Mouse (Mus musculus): ENCODE data around the gene Dnajc7. TPM values are rescaled to one million over a fixed set of nuclear protein-coding genes. Genes with fewer than 3 reads are reported as not detected.
"Not testable (repeated sequence)": the region's sequence is repeated elsewhere in the genome, so short reads cannot be mapped to it uniquely, and the experiment has no call there.

Dnajc7 gene
- 113 TPM for polyA plus RNA-seq (2012; fragmentation: generic; extraction: Trizol)

DNA sequence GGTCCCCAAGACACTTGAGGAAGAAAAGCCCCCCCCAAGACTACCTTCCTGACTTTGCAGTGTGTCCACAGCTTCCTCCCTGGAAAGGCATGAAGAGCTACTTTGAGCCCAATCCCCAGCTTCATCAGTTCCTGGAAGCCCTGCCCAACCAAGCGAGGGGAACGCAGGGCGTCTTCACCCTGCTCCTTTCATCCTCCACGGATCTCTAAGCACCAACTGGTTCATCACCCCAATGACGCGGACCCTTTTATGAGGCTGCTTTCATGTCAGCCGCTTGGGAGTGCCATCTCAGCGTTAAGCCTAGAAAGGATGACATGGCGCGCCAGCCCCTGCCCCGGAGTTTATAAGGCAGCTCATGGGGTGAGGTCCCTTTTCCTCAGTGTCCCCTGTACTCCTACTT, at the start of gene Dnajc7:
Gene Dnajc7, minus strand, starts transcription at position 187 of the 400 bp plus-strand sequence.
- Histone ChIP-seq H3K27me3 (ENCODE audit: control insufficient read depth, insufficient read depth, insufficient read length) (no peaks in the 10 kb centered on the region), H3ac (ENCODE audit: control insufficient read depth, insufficient read length) (peak within 1 kb of the TSS; percentile 40), H3K36me3 (ENCODE audit: control insufficient read depth, insufficient read depth) (peaks cover 8% of the 10 kb centered on the region), H3K4me3 (peak within 1 kb of the TSS; percentile 98), H3K4me2 (ENCODE audit: low read depth) (peak within 1 kb of the TSS; percentile 88), H3K79me2 (ENCODE audit: control insufficient read depth, insufficient read depth) (peaks cover 47% of the 10 kb centered on the region)
- TF ChIP-seq SRF (IDR thresholded peaks at IDR 0.05; ENCODE audit: control insufficient read depth, insufficient read length, low read depth) (no peak), MYOD1 (IDR thresholded peaks at IDR 0.05; ENCODE audit: control insufficient read depth in 1 of 3, insufficient read length in 2 of 3, low read depth in 2 of 3) (no peak), MAX (IDR thresholded peaks at IDR 0.05; ENCODE audit: low read depth) (no peak)

DNA sequence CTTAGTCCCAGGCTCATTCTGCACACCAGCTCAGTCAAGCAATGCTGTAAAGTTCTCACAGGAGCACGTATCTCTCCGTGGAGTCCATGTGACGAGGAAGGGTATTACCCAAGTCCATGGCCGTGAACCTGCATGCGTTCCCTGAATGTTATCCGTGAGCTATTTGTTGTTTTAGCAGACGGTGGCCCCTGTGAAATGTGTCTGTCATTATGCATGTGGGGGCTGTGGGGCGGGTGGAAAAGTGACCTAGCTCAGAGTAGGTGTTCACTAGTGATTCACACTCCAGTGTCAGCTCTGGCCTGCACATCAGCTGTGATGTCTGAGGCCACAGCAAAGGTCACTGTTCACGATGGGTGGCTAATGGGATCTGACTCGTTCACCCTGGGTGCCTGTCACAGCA, 39.8 kb upstream of the Dnajc7 start:
- TF ChIP-seq TCF12 (IDR thresholded peaks at IDR 0.05; ENCODE audit: insufficient read depth, poor library complexity, severe bottlenecking) (no peak), REST (IDR thresholded peaks at IDR 0.05; ENCODE audit: insufficient read depth, insufficient read length) (no peak), POLR2AphosphoS2 (IDR thresholded peaks at IDR 0.05; ENCODE audit: insufficient read length, low read depth) (no peak), MYOD1 (IDR thresholded peaks at IDR 0.05; ENCODE audit: control insufficient read depth in 1 of 3, insufficient read length in 2 of 3, low read depth in 2 of 3) (no peak), TCF3 (IDR thresholded peaks at IDR 0.05; ENCODE audit: insufficient read length, low read depth) (no peak), E2F4 (IDR thresholded peaks at IDR 0.05; ENCODE audit: insufficient read depth) (no peak), CEBPB (IDR thresholded peaks at IDR 0.05; ENCODE audit: insufficient read depth, poor library complexity, severe bottlenecking) (no peak), MAX (IDR thresholded peaks at IDR 0.05; ENCODE audit: low read depth) (no peak), USF1 (IDR thresholded peaks at IDR 0.05; ENCODE audit: low read depth) (no peak)

DNA sequence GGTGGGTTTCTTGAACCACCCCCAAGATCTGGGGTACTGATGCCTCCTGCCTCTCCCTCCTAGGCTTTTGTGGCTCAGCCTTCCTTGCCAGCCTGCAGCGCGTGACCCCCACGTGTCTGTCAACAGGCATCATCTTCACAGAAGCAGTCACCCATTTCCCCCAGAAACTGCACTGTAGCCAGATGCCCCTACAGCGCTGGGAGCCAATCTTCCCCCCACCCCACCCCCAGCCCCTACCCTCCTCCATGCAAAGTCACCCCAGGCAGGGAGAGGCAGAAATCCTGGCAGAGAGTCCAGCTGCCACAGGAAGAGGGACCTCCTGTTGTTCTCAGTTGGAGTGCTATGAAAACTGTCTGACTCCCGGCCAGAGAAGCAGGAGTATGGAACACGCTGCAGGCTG, 36.5 kb upstream of the Dnajc7 start:
- no peaks in the 10 kb centered on the region for H3K36me3 ChIP-seq (ENCODE audit: control insufficient read depth, insufficient read depth)
- H3ac ChIP-seq (ENCODE audit: control insufficient read depth, insufficient read length): no peak overlapping the region
- H3K4me3 ChIP-seq: no peak overlapping the region
- no peaks in the 10 kb centered on the region for H3K79me2 ChIP-seq (ENCODE audit: control insufficient read depth, insufficient read depth)
- TF ChIP-seq MYOG (IDR thresholded peaks at IDR 0.05; ENCODE audit: control insufficient read depth in 1 of 3, insufficient read depth in 1 of 3, insufficient read length in 2 of 3, low read depth in 2 of 3) (no peak), CEBPB (IDR thresholded peaks at IDR 0.05; ENCODE audit: insufficient read depth, poor library complexity, severe bottlenecking) (no peak), MYOD1 (IDR thresholded peaks at IDR 0.05; ENCODE audit: control insufficient read depth in 1 of 3, insufficient read length in 2 of 3, low read depth in 2 of 3) (no peak), USF1 (IDR thresholded peaks at IDR 0.05; ENCODE audit: low read depth) (no peak), TCF3 (IDR thresholded peaks at IDR 0.05; ENCODE audit: insufficient read length, low read depth) (no peak), MAX (IDR thresholded peaks at IDR 0.05; ENCODE audit: low read depth) (no peak), POLR2A (IDR thresholded peaks at IDR 0.05; ENCODE audit: insufficient read length, low read depth) (no peak), SRF (IDR thresholded peaks at IDR 0.05; ENCODE audit: control insufficient read depth, insufficient read length, low read depth) (no peak), POLR2AphosphoS2 (IDR thresholded peaks at IDR 0.05; ENCODE audit: insufficient read length, low read depth) (no peak), REST (IDR thresholded peaks at IDR 0.05; ENCODE audit: insufficient read depth, insufficient read length) (no peak)
- H3K27me3 ChIP-seq (ENCODE audit: control insufficient read depth, insufficient read depth, insufficient read length): peaks cover 12% of the 10 kb centered on the region
- no peak overlapping the region for H3K4me2 ChIP-seq (ENCODE audit: low read depth)

More for the DNA sequence above, 39.8 kb upstream of the Dnajc7 start:
- no peak overlapping the region for H3ac ChIP-seq (ENCODE audit: control insufficient read depth, insufficient read length)
- H3K4me2 ChIP-seq (ENCODE audit: low read depth): no peak overlapping the region
- H3K79me2 ChIP-seq (ENCODE audit: control insufficient read depth, insufficient read depth): no peaks in the 10 kb centered on the region
- no peak overlapping the region for H3K4me3 ChIP-seq
- H3K27me3 ChIP-seq (ENCODE audit: control insufficient read depth, insufficient read depth, insufficient read length): peaks cover 12% of the 10 kb centered on the region
- no peaks in the 10 kb centered on the region for H3K36me3 ChIP-seq (ENCODE audit: control insufficient read depth, insufficient read depth)

DNA sequence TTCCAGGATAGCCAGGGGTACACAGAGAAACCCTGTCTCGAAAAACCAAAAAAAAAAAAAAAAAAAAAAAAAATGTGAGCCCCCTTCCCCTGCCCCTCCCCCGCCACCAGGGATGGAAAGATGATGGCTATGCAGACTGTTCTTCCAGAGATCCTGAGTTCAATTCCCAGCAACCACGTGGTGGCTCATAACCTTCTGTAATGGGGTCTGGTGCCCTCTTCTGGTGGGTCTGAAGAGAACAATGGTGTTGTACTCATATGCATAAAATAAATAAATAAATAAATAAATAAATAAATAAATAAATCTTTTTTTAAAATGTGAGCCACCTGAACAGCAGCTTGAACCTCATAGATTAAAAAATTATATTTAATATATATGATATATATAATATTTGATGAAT, 35.6 kb upstream of the Dnajc7 start:
- peaks cover 16% of the 10 kb centered on the region for H3K27me3 ChIP-seq (ENCODE audit: control insufficient read depth, insufficient read depth, insufficient read length)
- H3K79me2 ChIP-seq (ENCODE audit: control insufficient read depth, insufficient read depth); H3K4me2 ChIP-seq (ENCODE audit: low read depth); H3K36me3 ChIP-seq (ENCODE audit: control insufficient read depth, insufficient read depth); H3K4me3 ChIP-seq; H3ac ChIP-seq (ENCODE audit: control insufficient read depth, insufficient read length): not testable (repeated sequence)

DNA sequence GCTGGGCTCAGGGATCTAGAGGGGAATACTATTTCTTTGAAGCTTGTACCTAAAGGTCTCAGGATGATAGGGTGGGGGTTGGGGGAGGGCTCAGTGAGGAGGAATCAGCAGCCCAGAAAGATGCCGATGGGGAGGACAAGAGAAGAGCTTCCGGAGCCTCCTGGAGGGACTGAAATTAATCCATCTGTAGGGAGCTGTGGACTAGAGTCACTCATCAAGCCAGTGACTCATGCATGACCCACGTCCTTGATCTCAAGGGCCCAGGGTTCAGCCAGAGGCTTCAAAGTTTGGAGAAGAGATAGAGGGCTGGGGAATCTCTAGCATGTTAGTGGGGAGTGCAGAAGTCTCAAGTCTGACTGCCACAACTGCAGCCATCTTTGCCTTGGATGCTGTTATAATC, 31.8 kb upstream of the Dnajc7 start:
- Histone ChIP-seq H3ac (ENCODE audit: control insufficient read depth, insufficient read length) (no peak overlapping the region), H3K27me3 (ENCODE audit: control insufficient read depth, insufficient read depth, insufficient read length) (peaks cover 26% of the 10 kb centered on the region), H3K79me2 (ENCODE audit: control insufficient read depth, insufficient read depth) (no peaks in the 10 kb centered on the region), H3K4me3 (no peak overlapping the region), H3K4me2 (ENCODE audit: low read depth) (no peak overlapping the region), H3K36me3 (ENCODE audit: control insufficient read depth, insufficient read depth) (no peaks in the 10 kb centered on the region)
- TF ChIP-seq TCF3 (IDR thresholded peaks at IDR 0.05; ENCODE audit: insufficient read length, low read depth) (no peak), USF1 (IDR thresholded peaks at IDR 0.05; ENCODE audit: low read depth) (no peak), MYOG (IDR thresholded peaks at IDR 0.05; ENCODE audit: control insufficient read depth in 1 of 3, insufficient read depth in 1 of 3, insufficient read length in 2 of 3, low read depth in 2 of 3) (no peak), REST (IDR thresholded peaks at IDR 0.05; ENCODE audit: insufficient read depth, insufficient read length) (no peak), MYOD1 (IDR thresholded peaks at IDR 0.05; ENCODE audit: control insufficient read depth in 1 of 3, insufficient read length in 2 of 3, low read depth in 2 of 3) (no peak), CEBPB (IDR thresholded peaks at IDR 0.05; ENCODE audit: insufficient read depth, poor library complexity, severe bottlenecking) (no peak), TCF12 (IDR thresholded peaks at IDR 0.05; ENCODE audit: insufficient read depth, poor library complexity, severe bottlenecking) (no peak), POLR2AphosphoS2 (IDR thresholded peaks at IDR 0.05; ENCODE audit: insufficient read length, low read depth) (no peak), MAX (IDR thresholded peaks at IDR 0.05; ENCODE audit: low read depth) (no peak), POLR2A (IDR thresholded peaks at IDR 0.05; ENCODE audit: insufficient read length, low read depth) (no peak), E2F4 (IDR thresholded peaks at IDR 0.05; ENCODE audit: insufficient read depth) (no peak), SRF (IDR thresholded peaks at IDR 0.05; ENCODE audit: control insufficient read depth, insufficient read length, low read depth) (no peak)
